Mouse (Mus musculus) 416B (cell line): ENCODE measurements around the gene Taar3.

Source experiments
- DNase-seq: peaks from one replicate; pipeline ENCODE4 v3.0.0; 2011; ENCODE audit warnings: low read depth

The Taar3 gene

GRCm38 (mm10) chr10:23949508-23950005 lies at the start of gene Taar3:
Gene Taar3, plus strand, starts transcription at chr10:23949558.
- no peak for DNase-seq

GRCm38 (mm10) chr10:23901119-23901518 lies 48.2 kb upstream of the Taar3 start:
- no peak for DNase-seq

GRCm38 (mm10) chr10:23905661-23906060 lies 43.7 kb upstream of the Taar3 start:
- DNase-seq = no peak

GRCm38 (mm10) chr10:23920056-23920455 lies 29.3 kb upstream of the Taar3 start, which contains the start of gene Taar1:
Gene Taar1, plus strand, starts transcription at chr10:23920356.
- DNase-seq = no peak

- no peak for DNase-seq
Measured at GRCm38 (mm10) chr10:23922468-23922867, 26.9 kb upstream of the Taar3 start.

- no peak for DNase-seq
Measured at GRCm38 (mm10) chr10:23923941-23924340, 25.4 kb upstream of the Taar3 start.

GRCm38 (mm10) chr10:23937613-23938012 lies 11.7 kb upstream of the Taar3 start:
- DNase-seq = no peak

GRCm38 (mm10) chr10:23938312-23938711 lies 11.0 kb upstream of the Taar3 start, which contains the start of gene Taar2:
Gene Taar2, plus strand, starts transcription at chr10:23938572.
- no peak for DNase-seq

- DNase-seq = peak; percentile 57
Measured at GRCm38 (mm10) chr10:23942465-23942864, 6.9 kb upstream of the Taar3 start.

- DNase-seq = no peak
Measured at GRCm38 (mm10) chr10:23948026-23948425, 1.3 kb upstream of the Taar3 start.

GRCm38 (mm10) chr10:23951714-23952113 lies 2.4 kb downstream of the Taar3 start:
- DNase-seq = no peak

- no peak for DNase-seq
Measured at GRCm38 (mm10) chr10:23959071-23959470, 9.7 kb downstream of the Taar3 start.

- peak; percentile 36 for DNase-seq
Measured at GRCm38 (mm10) chr10:23960444-23960915, 11.1 kb downstream of the Taar3 start, which contains the start of gene Taar4. Gene Taar4, plus strand, starts transcription at chr10:23960494.

GRCm38 (mm10) chr10:23963444-23963843 lies 14.1 kb downstream of the Taar3 start:
- no peak for DNase-seq

- DNase-seq = peak; percentile 45
Measured at GRCm38 (mm10) chr10:23964921-23965610, 15.7 kb downstream of the Taar3 start.

- DNase-seq = no peak
Measured at GRCm38 (mm10) chr10:23970656-23971165, 21.4 kb downstream of the Taar3 start, which contains the start of gene Taar5. Gene Taar5, plus strand, starts transcription at chr10:23970706.

GRCm38 (mm10) chr10:23971256-23971655 lies 21.9 kb downstream of the Taar3 start:
- no peak for DNase-seq

GRCm38 (mm10) chr10:23977958-23978357 lies 28.6 kb downstream of the Taar3 start:
- DNase-seq = no peak

GRCm38 (mm10) chr10:23978901-23979705 lies 29.7 kb downstream of the Taar3 start:
- peak; percentile 72 for DNase-seq

GRCm38 (mm10) chr10:23985546-23985945 lies 36.2 kb downstream of the Taar3 start, which contains the start of gene Taar6:
Gene Taar6, minus strand, starts transcription at chr10:23985646.
- no peak for DNase-seq

GRCm38 (mm10) chr10:23986419-23986818 lies 37.1 kb downstream of the Taar3 start:
- DNase-seq = peak; percentile 20

GRCm38 (mm10) chr10:23993381-23993780 lies 44.0 kb downstream of the Taar3 start, which contains the start of gene Taar7a:
Gene Taar7a, minus strand, starts transcription at chr10:23993481.
- DNase-seq = no peak
